Mouse (Mus musculus): ENCODE results near the gene Map2k7. TPM values are rescaled to one million over a fixed set of nuclear protein-coding genes. Genes with fewer than 3 reads are reported as not detected.
A peak's percentile ranks its signal among the peaks of the same experiment; 100 is the strongest.
"Not testable (repeated sequence)": the region's sequence is repeated elsewhere in the genome, so short reads cannot be mapped to it uniquely, and the experiment has no call there.

Map2k7 gene
- total RNA-seq, 2 experiments from 2014 or later: 89.3 to 95.0 TPM

- no peak for DNase-seq
These were observed 12.2 kb upstream of the Map2k7 start for GRCm38 (mm10) chr8:4226323-4226722.

DNA sequence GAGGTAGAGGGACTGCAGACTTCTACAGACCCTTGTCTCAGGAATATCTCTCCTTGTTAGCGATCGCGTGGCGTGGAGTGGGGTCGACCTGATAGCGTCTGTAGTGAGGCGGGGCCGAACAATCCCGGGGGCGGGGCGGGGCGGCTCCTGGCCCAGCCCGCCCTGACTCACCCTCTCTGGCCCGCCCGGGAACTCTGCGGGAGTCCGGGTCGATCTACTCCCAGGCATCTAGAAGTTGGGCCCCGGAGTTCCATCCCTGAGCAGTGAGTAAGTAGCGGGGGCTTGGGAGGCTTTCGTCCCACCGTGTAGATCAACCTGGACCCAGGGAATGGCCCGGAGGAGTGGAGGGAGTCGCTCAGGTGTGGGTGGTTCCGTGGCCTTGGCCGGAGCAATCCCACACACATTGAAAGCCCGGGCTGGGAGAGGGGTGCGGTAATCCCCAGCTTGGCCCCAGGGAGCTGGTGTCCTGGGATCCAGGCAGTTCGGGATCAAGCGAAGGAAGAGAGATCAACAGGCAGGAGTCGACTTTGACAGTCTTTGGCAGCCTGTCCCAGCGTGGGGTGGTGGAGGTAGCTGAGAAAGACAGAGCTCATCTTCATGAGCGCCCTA is 11.7 kb upstream of the Map2k7 start, which contains the start of gene Lrrc8e:
Gene Lrrc8e (plus strand): TSS at position 89 of the 609 bp plus-strand sequence.
- DNase-seq: peak; percentile 84 to 89

DNA sequence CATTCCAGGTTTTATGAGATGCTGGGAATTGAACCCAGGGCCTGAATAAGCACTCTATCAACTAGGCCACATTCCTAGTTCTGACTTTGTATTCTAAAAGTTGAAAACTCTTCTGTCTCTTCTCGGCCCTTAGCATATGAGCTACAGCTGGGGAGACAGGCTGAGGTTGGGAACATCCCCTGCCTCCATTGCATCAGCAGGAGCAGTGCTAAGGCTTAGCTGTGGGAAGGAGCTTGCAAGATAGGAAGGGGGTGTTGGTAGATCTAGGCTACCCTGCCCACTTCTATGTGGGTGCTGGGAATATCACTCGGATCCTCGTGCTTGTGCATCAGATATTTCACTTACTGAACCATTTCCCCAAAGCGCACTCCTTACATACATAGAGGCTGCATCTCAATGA is 10.6 kb upstream of the Map2k7 start:
- no peak for DNase-seq

DNA sequence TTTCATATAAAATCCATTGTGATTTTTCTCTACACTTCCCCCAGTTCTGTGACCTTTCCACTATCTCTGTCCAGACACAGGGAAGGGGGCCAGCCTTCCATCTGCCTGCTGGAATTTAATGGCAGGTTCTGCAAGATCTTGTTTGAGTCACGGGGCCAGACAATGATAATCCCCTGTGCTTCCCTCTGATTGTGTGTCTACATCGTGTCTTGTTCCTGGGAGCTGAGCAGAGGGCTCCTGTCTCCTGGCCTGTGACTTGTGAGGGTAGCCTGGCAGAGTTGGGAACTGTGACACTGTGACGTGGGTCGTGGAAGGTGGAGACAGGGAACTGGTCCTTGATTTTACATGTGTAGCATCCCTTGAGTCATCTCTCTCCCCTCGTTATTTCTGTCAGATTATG is 8.8 kb upstream of the Map2k7 start:
- DNase-seq: no peak

DNA sequence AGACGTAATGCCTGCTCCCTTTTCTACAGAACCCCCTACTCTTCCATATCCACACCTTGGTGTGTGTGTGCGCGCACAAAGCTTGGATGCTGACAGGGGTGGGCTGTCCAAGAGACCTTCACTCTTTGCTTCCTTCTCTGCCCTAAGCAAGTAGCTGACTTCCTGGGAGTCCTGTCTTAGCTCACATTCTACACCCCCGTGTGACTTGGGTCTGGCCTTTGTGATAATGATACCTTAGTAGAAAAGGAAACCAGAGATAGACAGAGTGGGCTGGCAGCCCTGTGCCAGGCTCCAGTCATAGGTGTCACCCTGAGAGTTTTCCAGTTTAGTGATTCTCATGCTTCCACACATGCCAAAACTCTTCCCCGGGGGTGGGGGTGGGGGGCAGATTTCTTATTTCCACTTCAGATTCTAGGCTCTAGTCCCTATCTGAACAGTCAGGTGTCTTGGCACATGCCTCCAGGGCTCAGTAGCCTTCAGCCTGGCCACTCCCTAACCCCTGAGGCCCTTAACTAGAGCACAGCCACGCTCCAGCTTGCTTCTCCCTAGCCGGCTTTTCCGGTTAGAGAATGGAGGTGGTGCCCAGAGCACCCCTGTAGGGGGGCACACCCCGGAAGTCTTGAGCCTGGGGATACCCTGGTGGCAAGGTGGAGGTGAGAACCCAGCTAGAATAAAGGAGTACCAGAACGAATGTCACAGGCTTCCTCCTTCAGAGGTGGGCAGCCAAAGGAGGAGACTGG is 7.8 kb upstream of the Map2k7 start:
- DNase-seq: no peak

- DNase-seq: peak; percentile 63 to 66
These were observed 616 bp upstream of the Map2k7 start for GRCm38 (mm10) chr8:4237814-4238433.

- no peak for DNase-seq
These were observed 802 bp downstream of the Map2k7 start for GRCm38 (mm10) chr8:4239193-4239890.

GRCm38 (mm10) chr8:4245061-4245460 is 6.5 kb downstream of the Map2k7 start:
- DNase-seq: no peak

DNA sequence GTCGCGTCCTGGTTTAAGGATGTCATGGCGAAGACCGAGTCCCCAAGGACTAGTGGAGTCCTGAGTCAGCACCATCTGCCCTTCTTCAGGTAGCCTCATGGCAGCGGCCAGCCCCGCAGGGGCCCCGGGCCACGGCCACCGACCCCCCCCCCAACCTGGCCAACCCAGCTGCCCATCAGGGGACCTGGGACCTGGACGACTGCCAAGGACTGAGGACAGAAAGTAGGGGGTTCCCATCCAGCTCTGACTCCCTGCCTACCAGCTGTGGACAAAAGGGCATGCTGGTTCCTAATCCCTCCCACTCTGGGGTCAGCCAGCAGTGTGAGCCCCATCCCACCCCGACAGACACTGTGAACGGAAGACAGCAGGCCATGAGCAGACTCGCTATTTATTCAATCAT is 7.2 kb downstream of the Map2k7 start:
- no peak for DNase-seq

DNA sequence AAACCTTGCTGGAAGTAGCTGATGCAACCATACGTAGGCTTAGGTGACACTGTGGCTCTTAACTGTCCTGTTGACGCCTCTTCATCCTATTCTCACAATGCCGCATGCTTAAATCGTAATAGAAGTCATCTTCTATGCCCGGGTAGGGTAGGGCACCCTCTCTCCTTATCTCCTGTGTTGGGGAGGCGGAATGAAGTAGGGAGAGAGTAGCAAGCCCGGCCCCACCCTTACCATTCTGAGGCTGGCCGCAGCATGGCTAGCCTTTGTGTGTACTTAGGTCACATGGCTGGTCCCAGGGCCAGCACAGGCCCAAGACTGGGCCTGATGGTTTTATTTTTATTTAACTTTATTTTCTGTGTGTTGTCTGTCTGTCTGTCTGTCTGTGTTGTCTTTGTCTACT is 8.7 kb downstream of the Map2k7 start:
- DNase-seq: no peak

- peak; percentile 45 to 64 for DNase-seq
These were observed 9.5 kb downstream of the Map2k7 start, which contains the start of gene Tgfbr3l for GRCm38 (mm10) chr8:4247951-4248540. Gene Tgfbr3l, plus strand, starts transcription at chr8:4248214.

GRCm38 (mm10) chr8:4249213-4249612 is 10.7 kb downstream of the Map2k7 start:
- DNase-seq: peak; percentile 61 to 65

GRCm38 (mm10) chr8:4250306-4250970 is 11.9 kb downstream of the Map2k7 start:
- peak; percentile 87 to 94 for DNase-seq

- DNase-seq: no peak
These were observed 13.7 kb downstream of the Map2k7 start for GRCm38 (mm10) chr8:4252116-4252760.

GRCm38 (mm10) chr8:4252934-4253841 is 14.6 kb downstream of the Map2k7 start, which contains the start of gene Snapc2:
Gene Snapc2, plus strand, starts transcription at chr8:4253080.
- DNase-seq: peak; percentile 97 to 99

GRCm38 (mm10) chr8:4254001-4254400 is 15.5 kb downstream of the Map2k7 start:
- DNase-seq: peak; percentile 64 to 75

GRCm38 (mm10) chr8:4255471-4255870 is 16.9 kb downstream of the Map2k7 start:
- not testable (repeated sequence) for DNase-seq

GRCm38 (mm10) chr8:4256911-4257310 is 18.4 kb downstream of the Map2k7 start:
- DNase-seq: no peak

DNA sequence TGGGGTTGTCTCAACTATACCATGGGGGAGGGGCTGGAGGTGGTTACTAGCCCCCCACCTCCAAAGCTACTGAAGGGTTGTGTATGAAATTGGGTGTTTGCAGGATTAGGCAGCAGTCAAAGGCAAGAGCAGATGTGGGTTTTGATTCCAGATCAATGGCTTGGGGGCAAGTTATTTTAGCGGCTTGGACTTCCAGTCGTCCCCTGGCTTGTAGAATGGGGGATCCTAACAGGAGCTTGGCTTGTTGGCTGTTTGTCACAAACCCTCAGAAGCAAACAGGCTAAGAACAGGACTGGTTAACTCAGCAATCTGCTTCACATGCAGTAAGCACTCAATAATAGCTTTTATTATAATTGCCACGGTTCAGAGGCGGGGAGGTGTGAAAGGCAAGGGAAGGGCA is 18.8 kb downstream of the Map2k7 start:
- DNase-seq: no peak

- DNase-seq: peak; percentile 78 to 83
These were observed 19.7 kb downstream of the Map2k7 start for GRCm38 (mm10) chr8:4258233-4258632.
